Mouse (Mus musculus) lung, adult 2 months (tissue): ENCODE data around the gene Capza1.

Experiments used
- CTCF ChIP-seq: fragments of 200-500 bp; IDR thresholded peaks from 2 replicates; pipeline ENCODE4 v1.5.1; 2011; ENCODE audit warnings: mild to moderate bottlenecking, low read length, control low read depth; ENCODE audit not compliant: insufficient read depth
- POLR2A ChIP-seq: fragments of 200-500 bp; IDR thresholded peaks from 2 replicates; pipeline ENCODE4 v1.6.1; 2011; ENCODE audit warnings: low read depth, mild to moderate bottlenecking, control low read depth, low read length, borderline replicate concordance; ENCODE audit errors: extremely low read depth

DNA sequence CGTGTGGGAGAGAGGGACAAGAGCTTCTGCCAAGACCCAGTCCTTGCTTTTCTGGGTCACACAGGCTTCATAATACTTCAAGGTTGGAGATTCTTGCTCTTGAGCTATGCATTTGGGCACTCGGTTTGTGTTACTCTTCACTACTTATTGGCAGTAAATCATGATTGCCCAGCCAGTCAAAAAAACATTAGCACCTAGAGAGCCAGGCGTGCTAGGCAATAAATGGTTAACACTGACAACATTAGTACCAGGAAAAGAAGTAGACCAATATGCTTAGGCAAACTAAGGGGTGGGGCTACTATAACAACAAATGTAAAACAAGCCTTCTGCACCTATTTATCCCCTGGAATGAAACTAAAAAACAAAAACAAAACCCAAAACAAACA, 45.6 kb downstream of the Capza1 start:
- no peak for TF ChIP-seq POLR2A
- no peak for TF ChIP-seq CTCF
